Mouse (Mus musculus): Measurements from ENCODE around the gene Nradd. TPM values are rescaled to one million over a fixed set of nuclear protein-coding genes. Genes with fewer than 3 reads are reported as not detected.

Gene Nradd
- polyA plus RNA-seq (2014; fragmentation: Illumina TruSeq; extraction: RNeasy Lipid Tissue Mini Kit (QIAGEN cat#74804); ENCODE audit: low read depth, low replicate concordance), result not detected

DNA sequence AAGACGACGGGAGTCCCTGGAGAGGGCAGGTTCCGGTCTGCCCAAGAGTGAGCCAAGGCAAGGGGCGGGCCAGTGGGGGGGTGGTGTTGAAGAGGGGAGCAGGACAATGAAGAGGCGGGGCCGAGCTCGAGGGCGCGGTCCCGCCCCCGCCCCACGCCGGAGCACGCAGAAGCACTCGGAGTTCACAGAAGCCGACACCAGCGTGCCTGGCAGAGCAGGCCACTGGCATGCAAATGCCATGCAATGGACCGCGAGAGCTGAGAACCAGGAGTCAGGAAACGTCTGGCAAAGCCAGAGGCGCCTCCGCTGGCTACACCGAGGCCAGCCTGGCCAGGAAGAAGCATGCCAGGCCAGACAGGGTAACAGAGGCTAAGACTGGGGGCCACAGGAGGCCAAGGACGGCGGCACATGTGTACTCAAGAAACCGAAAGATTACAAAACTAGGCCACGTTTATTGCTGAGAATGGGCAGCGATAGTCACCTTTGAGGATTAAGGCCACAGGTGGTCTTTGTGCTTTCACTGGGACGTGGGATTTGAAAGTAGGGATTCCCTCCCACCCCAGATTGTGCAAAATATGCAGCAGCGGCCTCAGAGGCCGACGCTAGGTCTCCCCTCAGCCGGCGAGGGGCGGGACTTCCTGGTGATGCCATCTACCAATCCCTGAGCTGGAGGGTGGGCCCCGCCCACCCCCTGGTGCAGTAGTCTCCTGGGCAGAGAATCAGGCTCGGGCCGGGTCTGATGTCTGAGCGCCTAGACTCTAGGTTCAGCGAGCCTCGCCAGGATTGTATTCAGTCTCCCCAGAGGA, at the start of gene Nradd:
Gene Nradd, minus strand, starts transcription at position 92 of the 806 bp plus-strand sequence.

DNA sequence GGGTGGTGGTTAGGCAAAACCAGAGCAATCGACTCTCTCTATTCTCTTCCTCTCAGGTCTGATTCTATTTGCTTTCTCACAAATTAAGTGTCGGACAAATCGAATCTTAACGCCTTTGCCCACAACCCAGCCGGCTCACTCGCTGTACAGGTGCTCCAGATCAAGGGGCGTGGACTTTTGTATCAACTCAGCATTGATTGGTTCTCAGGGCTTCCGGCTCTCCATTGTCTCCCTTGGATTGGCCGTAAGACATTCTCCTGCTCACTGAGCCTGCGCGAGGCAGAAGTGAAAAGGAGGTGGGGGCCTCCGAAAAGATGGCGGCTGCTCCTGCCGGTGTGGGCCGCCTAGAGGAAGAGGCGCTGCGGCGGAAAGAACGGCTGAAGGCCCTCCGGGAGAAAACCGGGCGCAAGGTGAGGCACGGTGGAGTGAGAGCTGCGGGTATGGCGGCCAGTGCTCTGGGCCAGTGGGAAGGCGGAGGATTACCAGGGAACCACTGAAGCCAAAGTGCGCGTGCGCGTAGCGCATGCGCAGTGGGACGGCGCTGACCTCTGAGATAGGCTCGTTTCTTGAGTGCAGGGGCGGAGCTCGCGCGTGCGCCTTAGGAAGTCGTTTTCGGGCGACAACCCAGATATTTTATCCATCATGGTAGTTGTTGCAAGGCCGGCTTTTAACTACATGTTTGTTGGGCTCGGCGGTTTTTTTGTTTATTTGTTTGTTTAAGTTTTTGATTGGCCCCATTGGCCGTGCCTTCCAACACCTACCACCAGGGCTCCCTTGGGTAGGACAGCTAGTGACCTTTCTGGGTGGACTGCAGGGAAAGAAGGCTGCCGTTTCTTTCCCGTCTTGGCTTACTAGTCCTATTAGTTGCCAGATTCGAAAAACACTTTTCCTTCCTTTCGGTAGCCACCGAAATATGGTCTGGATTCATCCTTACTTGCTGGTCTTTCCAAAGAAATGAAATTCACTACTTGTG, 32.3 kb upstream of the Nradd start, which contains the start of gene Ccdc12:
Gene Ccdc12, plus strand, starts transcription at position 255 of the 973 bp plus-strand sequence.

DNA sequence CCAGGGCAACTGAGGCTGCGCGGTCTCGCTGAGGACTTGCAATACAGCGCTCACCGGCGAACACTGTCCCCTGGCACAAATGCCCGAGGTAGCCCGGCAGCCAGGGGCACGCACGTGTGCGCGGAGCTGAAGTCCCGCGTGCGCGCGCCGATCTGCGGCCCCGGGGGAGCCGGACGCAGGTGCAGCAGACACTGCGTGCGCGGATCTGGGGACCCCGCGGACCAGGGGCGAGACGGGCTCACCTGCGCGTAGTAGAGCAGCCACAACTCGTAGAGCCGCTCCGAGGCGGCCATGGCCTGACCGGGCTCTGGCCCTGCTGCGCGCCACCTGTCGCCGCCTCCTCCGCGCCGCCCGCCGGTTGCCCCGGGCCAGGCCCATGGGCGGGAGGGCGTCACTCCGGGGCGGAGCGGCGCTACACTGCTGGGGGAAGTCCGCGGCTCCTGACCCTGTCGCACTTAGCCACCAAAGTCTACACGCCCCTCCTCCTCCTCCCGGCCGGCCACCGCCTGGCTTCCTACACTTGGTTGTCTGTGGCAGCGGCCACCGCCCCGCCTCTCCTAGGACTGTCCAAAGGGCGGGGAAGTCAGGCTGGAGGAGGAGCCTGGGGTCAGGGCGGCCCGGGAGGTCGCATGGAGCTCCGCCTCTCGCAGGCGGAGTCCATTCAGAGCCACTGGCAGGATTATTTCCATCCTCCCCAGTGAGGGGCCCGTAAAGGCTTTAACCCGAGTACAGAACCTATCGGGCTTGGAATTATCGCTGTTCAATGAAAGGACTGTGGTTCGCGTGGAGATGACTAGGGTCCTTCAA, 29.6 kb upstream of the Nradd start, which contains the start of gene Nbeal2:
Gene Nbeal2, minus strand, starts transcription at position 507 of the 807 bp plus-strand sequence.

Other genes starting within 250 kb of the Nradd start
- gene Ptpn23, start 216.2 kb downstream of the Nradd start, polyA plus RNA-seq (2014; fragmentation: Illumina TruSeq; extraction: RNeasy Lipid Tissue Mini Kit (QIAGEN cat#74804); ENCODE audit: low read depth, low replicate concordance), result 0.32 TPM
- not detected for gene Ngp, start 204.7 kb downstream of the Nradd start, polyA plus RNA-seq (2014; fragmentation: Illumina TruSeq; extraction: RNeasy Lipid Tissue Mini Kit (QIAGEN cat#74804); ENCODE audit: low read depth, low replicate concordance)
- gene Klhl18, start 147.8 kb downstream of the Nradd start, polyA plus RNA-seq (2014; fragmentation: Illumina TruSeq; extraction: RNeasy Lipid Tissue Mini Kit (QIAGEN cat#74804); ENCODE audit: low read depth, low replicate concordance), result 1.9 TPM
- gene Kif9, start 147.5 kb downstream of the Nradd start, polyA plus RNA-seq (2014; fragmentation: Illumina TruSeq; extraction: RNeasy Lipid Tissue Mini Kit (QIAGEN cat#74804); ENCODE audit: low read depth, low replicate concordance), result 0.45 TPM
- gene Setd2, start 91.9 kb downstream of the Nradd start, polyA plus RNA-seq (2014; fragmentation: Illumina TruSeq; extraction: RNeasy Lipid Tissue Mini Kit (QIAGEN cat#74804); ENCODE audit: low read depth, low replicate concordance), result 26.6 TPM
- gene Nbeal2, start 29.7 kb upstream of the Nradd start, polyA plus RNA-seq (2014; fragmentation: Illumina TruSeq; extraction: RNeasy Lipid Tissue Mini Kit (QIAGEN cat#74804); ENCODE audit: low read depth, low replicate concordance), result 1.2 TPM
- 1.9 TPM for gene Ccdc12, start 32.1 kb upstream of the Nradd start, polyA plus RNA-seq (2014; fragmentation: Illumina TruSeq; extraction: RNeasy Lipid Tissue Mini Kit (QIAGEN cat#74804); ENCODE audit: low read depth, low replicate concordance)
- not detected for gene Myl3, start 117.4 kb upstream of the Nradd start, polyA plus RNA-seq (2014; fragmentation: Illumina TruSeq; extraction: RNeasy Lipid Tissue Mini Kit (QIAGEN cat#74804); ENCODE audit: low read depth, low replicate concordance)
- 0.45 TPM for gene Pth1r, start 122.7 kb upstream of the Nradd start, polyA plus RNA-seq (2014; fragmentation: Illumina TruSeq; extraction: RNeasy Lipid Tissue Mini Kit (QIAGEN cat#74804); ENCODE audit: low read depth, low replicate concordance)
- not detected for gene Prss42, start 173.7 kb upstream of the Nradd start, polyA plus RNA-seq (2014; fragmentation: Illumina TruSeq; extraction: RNeasy Lipid Tissue Mini Kit (QIAGEN cat#74804); ENCODE audit: low read depth, low replicate concordance)
- not detected for gene Prss44, start 189.5 kb upstream of the Nradd start, polyA plus RNA-seq (2014; fragmentation: Illumina TruSeq; extraction: RNeasy Lipid Tissue Mini Kit (QIAGEN cat#74804); ENCODE audit: low read depth, low replicate concordance)
- not detected for gene Prss43, start 202.2 kb upstream of the Nradd start, polyA plus RNA-seq (2014; fragmentation: Illumina TruSeq; extraction: RNeasy Lipid Tissue Mini Kit (QIAGEN cat#74804); ENCODE audit: low read depth, low replicate concordance)
- gene Prss45, start 210.1 kb upstream of the Nradd start, polyA plus RNA-seq (2014; fragmentation: Illumina TruSeq; extraction: RNeasy Lipid Tissue Mini Kit (QIAGEN cat#74804); ENCODE audit: low read depth, low replicate concordance), result not detected
- gene Prss46, start 220.1 kb upstream of the Nradd start, polyA plus RNA-seq (2014; fragmentation: Illumina TruSeq; extraction: RNeasy Lipid Tissue Mini Kit (QIAGEN cat#74804); ENCODE audit: low read depth, low replicate concordance), result not detected
- gene Prss50, start 233.5 kb upstream of the Nradd start, polyA plus RNA-seq (2014; fragmentation: Illumina TruSeq; extraction: RNeasy Lipid Tissue Mini Kit (QIAGEN cat#74804); ENCODE audit: low read depth, low replicate concordance), result not detected

All from liver, adult 10 weeks (tissue).